Mouse (Mus musculus): ENCODE measurements around the gene Tbx3.
A peak's percentile ranks its signal among the peaks of the same experiment; 100 is the strongest.

Tbx3 gene

GRCm38 (mm10) chr5:119670566-119671108 is at the start of gene Tbx3:
TSS of gene Tbx3 (plus strand) at chr5:119670669.
- peak; percentile 93 for DNase-seq

GRCm38 (mm10) chr5:119622076-119622475 is 48.4 kb upstream of the Tbx3 start:
- no peak for DNase-seq

- DNase-seq = no peak
Measured at GRCm38 (mm10) chr5:119624554-119624953, 45.9 kb upstream of the Tbx3 start.

GRCm38 (mm10) chr5:119625603-119626002 is 44.9 kb upstream of the Tbx3 start:
- no peak for DNase-seq

GRCm38 (mm10) chr5:119626154-119626553 is 44.3 kb upstream of the Tbx3 start:
- DNase-seq = no peak

GRCm38 (mm10) chr5:119626662-119627061 is 43.8 kb upstream of the Tbx3 start:
- DNase-seq = no peak

GRCm38 (mm10) chr5:119628100-119628499 is 42.4 kb upstream of the Tbx3 start:
- no peak for DNase-seq

GRCm38 (mm10) chr5:119628746-119629327 is 41.6 kb upstream of the Tbx3 start:
- DNase-seq = no peak

- no peak for DNase-seq
Measured at GRCm38 (mm10) chr5:119633581-119633980, 36.9 kb upstream of the Tbx3 start.

- no peak for DNase-seq
Measured at GRCm38 (mm10) chr5:119634861-119635260, 35.6 kb upstream of the Tbx3 start.

GRCm38 (mm10) chr5:119638300-119638699 is 32.2 kb upstream of the Tbx3 start:
- no peak for DNase-seq

- no peak for DNase-seq
Measured at GRCm38 (mm10) chr5:119641094-119641493, 29.4 kb upstream of the Tbx3 start.

- no peak for DNase-seq
Measured at GRCm38 (mm10) chr5:119641714-119642113, 28.8 kb upstream of the Tbx3 start.

- no peak for DNase-seq
Measured at GRCm38 (mm10) chr5:119646965-119647364, 23.5 kb upstream of the Tbx3 start.

GRCm38 (mm10) chr5:119651135-119651965 is 19.1 kb upstream of the Tbx3 start:
- DNase-seq = no peak

GRCm38 (mm10) chr5:119656354-119656753 is 14.1 kb upstream of the Tbx3 start:
- DNase-seq = no peak

GRCm38 (mm10) chr5:119656856-119657255 is 13.6 kb upstream of the Tbx3 start:
- no peak for DNase-seq

GRCm38 (mm10) chr5:119657362-119657761 is 13.1 kb upstream of the Tbx3 start:
- DNase-seq = no peak

- DNase-seq = no peak
Measured at GRCm38 (mm10) chr5:119657804-119658203, 12.7 kb upstream of the Tbx3 start.

GRCm38 (mm10) chr5:119658396-119658795 is 12.1 kb upstream of the Tbx3 start:
- DNase-seq = no peak

- DNase-seq = no peak
Measured at GRCm38 (mm10) chr5:119659041-119659440, 11.4 kb upstream of the Tbx3 start.

GRCm38 (mm10) chr5:119660526-119661410 is 9.7 kb upstream of the Tbx3 start:
- no peak for DNase-seq

GRCm38 (mm10) chr5:119661474-119661873 is 9.0 kb upstream of the Tbx3 start:
- DNase-seq = no peak
